Mouse (Mus musculus): ENCODE measurements around the gene Grb2.
A peak's percentile ranks its signal among the peaks of the same experiment; 100 is the strongest.
"Not testable (repeated sequence)": the region's sequence is repeated elsewhere in the genome, so short reads cannot be mapped to it uniquely, and the experiment has no call there.

Grb2 gene

DNA sequence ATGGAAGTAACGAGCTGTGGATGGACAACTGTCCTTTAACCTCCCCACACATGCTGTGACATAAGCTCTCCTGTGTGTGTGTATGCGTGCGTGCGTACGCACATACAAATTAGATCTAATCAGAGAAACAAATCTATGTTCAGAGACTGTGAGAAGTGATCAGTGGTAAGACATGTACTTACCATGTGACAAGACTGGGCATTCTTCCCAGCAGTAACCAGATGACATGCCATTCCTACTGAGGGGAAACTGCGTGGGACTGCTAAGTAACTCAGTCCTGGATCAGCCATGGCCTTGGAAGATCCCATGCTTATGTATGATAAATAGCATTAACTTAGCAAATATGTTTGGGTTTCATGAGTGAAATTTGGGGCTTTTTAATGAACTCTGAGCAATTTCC lies 23.5 kb downstream of the Grb2 start:
- DNase-seq, result no peak

- no peak for DNase-seq
Observed at GRCm38 (mm10) chr11:115683326-115683725, 25.1 kb downstream of the Grb2 start.

DNA sequence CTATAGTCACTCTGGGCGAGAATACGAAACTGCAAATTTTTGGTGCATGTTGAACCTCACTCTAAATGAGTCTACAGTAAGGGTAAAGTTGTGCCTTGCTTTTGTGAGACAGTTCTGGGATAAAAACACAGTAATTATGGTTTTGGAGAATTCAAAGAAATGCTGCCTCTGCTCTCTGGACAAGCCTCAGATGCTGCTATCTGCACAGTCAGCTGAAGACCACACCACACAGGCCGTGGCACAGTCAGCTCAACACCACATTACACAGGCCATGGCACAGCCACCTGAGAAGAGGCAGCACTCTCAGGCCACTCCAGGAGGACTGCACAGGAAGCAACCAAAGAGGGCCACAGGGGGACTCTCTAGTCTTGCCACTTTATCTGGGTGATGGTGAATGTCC lies 26.0 kb downstream of the Grb2 start:
- no peak for DNase-seq

DNA sequence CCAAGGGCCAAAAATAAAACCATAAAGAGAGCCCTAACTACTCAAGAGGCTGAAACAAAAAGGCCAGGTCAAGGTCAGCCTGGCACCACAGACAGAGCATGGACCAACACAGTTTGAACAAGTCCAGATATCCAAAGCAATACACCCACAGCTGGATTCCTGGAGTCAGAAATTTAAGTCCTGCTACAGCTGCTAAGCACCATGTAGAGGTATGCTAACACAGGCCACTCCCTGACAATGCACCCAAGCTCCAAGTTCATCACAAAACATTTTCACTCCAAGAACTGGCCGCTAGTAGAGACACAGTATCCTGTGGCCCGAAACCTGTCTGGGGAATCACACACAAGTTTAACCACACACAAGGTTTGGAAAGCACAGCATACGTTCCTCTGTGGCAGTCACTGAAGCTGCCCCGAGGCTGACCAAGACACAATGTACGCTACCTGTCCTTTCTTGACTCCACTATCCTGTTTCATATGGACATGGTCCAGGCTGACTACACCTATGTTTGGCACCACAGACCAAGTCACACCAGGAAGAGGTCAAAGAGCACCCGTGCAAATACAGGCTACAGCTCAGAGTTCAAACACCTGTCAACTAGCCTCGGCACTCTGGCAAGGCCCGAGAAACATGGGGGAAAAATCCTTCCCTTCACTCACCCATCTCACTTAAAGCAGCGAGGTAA lies 28.7 kb downstream of the Grb2 start:
- peak; percentile 15 for DNase-seq

GRCm38 (mm10) chr11:115678861-115679260 lies 29.5 kb downstream of the Grb2 start:
- no peak for DNase-seq

GRCm38 (mm10) chr11:115677511-115677910 lies 30.9 kb downstream of the Grb2 start:
- no peak for DNase-seq

DNA sequence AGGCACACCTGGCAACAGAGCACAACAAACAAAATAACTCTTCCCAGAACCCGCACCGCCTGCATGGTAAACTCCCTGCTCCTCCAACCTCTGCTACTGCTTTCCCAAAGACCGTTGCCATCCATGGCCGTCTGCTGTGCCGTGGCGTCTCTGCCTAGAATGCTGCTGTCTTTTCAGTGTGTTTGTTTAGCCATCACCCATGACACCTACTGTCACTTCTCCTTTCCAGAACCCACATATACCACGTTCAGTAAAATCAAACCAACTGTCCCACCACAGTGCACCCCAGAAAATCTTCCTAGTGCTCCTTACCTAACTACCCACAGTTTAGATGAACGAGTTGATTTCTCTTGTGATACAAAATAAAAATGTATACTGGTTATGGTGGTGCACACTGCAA lies 31.7 kb downstream of the Grb2 start:
- DNase-seq, result no peak

DNA sequence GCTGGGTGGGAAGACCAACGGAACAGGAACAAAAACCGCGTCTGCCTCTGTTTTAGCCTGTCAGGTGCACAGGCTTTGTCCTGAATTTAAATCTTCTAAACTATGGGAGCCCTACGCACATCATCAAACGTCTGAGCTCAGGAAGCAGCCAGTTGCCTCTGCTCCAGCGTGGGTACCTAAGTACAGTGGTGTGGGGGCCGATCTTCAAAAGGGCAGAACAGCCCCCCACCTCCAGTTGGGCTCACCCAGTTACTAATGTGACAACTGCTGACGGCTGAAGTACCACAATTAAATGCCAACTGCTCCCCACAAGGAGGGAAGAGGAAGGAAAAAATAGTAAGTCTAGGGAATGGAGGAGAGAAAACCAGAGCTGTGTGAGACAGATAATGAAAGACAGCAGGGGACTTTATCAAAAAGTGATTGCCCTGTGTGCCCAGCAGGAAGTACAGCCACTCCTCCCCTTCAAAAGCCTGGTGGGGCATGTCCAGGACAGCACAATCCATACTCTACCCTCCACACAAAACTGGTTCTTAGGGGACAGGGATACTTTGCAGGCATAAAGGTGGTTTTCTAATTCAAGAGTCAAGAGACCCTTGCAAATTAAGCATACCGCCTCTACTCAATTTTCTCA lies 34.0 kb downstream of the Grb2 start:
- no peak for DNase-seq

- DNase-seq, result no peak
Observed at GRCm38 (mm10) chr11:115673471-115674234, 34.7 kb downstream of the Grb2 start.

DNA sequence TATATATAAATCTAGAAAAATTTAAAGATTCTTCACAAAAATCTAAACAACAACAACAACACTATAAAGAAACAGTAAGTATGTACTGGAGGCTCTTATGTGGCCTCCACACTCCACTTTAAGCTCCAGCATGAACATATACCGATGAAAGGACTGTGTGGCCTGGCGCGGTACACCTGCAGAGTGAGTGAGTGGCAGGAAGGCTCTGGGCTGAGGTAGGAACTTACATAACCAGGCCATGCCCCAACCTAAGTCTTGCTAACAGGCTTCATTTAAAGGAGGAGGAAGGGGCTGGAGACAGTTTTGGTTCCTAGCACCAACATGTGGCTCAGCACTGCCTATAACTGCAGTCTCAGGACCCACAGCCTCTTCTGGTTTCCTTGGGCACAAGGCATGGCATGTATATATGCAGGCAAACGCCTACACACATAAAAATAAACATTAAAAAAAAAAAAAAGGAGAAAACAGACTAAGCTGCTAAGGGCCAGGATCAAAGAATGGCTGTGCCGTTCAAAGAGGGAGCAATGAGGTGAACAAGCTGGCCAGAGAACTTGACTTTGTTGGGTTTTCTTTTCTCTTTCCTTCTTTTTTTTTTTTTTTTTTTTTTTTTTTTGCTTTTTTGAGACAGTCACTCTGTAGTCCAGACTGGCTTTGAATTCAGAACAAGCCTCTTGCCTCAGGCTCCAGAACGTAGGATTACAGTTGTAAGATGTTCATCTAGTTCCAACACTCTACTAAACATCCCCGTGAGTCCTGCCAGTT lies 36.0 kb downstream of the Grb2 start:
- no peak for DNase-seq

DNA sequence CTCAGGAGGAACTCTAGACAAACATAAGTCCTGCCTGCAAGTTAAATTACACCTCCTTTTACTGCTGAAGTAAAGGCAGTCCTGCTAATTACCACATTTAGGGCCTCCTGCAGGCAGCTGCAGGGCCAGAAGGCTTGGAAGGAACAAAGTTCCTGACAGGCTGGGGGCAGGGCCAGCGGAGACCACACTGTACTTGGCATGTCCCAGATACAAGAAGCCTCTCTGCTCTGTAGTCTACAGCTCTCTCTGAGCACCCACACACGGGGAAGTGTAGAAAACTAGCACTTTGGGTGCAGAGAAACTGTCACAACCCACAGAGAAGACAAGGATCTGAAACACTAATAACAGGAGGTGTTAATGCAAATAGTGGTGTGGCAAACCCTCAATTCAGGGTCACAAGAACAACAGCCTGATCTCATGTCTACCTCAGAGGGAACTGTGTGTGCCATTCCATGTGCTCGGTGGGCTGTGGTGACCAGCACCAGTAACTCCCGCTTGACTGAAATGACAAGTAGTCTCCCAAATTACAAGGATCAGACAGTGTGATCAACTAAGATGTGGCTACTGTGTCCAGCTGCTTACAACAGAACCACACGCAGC lies 37.8 kb downstream of the Grb2 start:
- peak; percentile 16 for DNase-seq

GRCm38 (mm10) chr11:115663676-115664335 lies 44.6 kb downstream of the Grb2 start:
- DNase-seq, result no peak

DNA sequence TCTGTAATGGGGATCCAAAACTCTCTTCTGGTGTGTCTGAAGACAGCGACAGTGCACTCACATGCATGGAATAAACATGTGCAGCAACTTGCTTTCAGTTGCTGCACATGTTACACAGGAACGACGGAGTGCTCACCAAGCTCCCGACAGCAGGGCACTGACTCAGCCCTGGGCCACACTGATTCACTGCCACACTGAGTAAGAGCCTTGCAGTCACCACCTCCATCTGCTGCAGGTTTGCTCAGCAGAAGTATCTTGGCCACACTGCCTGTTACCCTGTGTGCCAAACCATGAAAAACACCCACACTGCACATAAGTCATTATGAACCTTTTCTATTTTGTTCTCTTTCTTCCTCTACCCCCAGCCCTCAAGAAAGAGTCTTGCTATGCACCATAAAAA lies 48.0 kb downstream of the Grb2 start:
- DNase-seq, result no peak

GRCm38 (mm10) chr11:115658521-115658920 lies 49.9 kb downstream of the Grb2 start:
- no peak for DNase-seq

DNA sequence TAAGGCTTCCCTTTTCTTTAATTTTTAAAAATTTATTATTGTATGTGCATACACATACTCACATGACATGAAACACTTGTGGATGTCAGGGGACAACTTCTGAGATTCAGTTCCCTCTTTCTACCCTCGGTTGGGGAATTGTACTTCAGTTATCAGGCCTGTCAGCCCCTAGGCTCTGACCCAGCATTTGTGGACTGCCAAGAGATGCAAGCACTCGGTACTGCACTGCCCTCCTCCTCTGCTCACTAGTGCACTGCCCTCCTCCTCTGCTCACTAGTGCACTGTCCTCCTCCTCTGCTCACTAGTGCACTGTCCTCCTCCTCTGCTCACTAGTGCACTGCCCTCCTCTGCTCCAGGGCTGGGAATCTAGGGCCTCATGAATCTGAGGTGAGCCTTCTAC lies 54.3 kb downstream of the Grb2 start:
- DNase-seq, result no peak

GRCm38 (mm10) chr11:115653194-115653593 lies 55.2 kb downstream of the Grb2 start:
- DNase-seq, result no peak

DNA sequence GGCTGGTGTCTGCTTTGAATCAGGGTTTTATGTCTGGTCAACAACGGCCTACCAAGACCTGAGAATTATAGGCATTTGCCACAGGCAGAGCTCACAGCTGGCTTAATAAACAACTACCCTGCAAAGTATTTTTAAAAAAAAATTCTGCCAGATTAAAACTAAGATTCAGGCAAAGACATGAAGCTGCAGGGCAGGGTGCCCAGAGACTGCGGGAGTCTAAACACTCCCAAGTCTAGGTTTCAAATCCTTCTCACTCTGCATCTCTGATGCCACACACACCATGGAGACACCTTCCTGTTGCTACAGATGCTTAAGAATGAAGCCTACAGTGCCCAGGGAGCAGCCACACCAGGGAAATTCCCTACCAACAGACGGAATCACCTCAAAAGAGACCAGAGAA lies 56.7 kb downstream of the Grb2 start:
- no peak for DNase-seq

DNA sequence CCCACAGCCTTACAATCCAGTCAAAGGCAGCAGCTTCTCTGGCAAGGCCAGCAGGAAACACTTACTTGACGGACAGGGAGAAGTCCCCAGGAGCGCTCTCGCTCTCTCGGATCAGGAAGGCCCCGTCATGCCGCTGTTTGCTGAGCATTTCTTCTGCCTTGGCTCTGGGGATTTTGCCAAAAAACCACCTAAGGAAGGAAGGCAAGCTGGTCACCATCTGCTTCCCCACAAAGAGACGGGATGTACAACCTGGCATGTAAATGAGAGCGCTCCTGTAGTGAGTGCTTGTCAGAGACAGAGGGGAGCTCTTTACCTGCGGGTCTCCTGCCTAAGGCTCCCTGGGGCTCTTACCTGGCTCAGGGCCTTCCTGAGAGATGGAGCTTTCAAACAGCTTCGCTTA lies 58.7 kb downstream of the Grb2 start:
- DNase-seq, result no peak

DNA sequence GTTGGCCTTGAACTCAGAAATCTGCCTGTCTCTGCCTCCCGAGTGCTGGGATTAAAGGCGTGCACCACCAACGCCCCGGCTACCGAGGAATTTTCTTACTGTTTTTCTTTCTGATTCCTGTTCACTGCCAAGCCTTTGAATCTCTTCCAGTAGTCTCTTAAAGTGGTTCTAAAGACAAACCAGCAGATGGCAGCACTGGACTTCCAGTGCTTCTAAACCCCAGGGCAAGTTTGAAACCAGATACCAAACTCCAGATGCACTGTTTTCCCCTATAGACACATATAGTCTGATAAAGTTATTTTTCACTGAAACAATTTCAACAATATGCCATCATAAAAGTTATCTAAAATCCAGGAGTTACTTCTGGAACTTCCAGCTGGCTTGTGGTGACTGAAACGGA lies 60.9 kb downstream of the Grb2 start:
- DNase-seq, result peak; percentile 41

DNA sequence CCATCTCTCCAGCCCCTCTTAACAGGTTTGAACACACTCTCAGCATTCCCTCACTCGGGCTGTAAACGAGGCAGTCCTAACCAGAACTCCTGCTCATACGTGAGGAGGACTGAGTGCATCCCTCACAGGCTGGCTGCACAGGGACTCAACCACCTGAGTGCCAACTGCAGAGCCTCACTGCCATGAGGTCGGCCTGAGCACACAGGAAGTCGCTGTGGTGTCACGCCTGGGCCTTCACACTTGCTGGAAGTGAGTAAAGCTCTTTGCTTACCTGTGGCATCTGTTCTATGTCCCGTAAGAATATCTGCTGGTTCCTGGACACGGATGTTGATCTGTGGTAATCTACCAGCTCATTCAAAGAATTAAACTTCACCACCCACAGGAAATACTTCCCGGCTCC lies 62.0 kb downstream of the Grb2 start:
- no peak for DNase-seq

- DNase-seq, result not testable (repeated sequence)
Observed at GRCm38 (mm10) chr11:115645498-115645897, 62.9 kb downstream of the Grb2 start.

GRCm38 (mm10) chr11:115644308-115644707 lies 64.1 kb downstream of the Grb2 start:
- DNase-seq, result no peak

All from liver (tissue).